Mouse (Mus musculus) G1E (cell line): ENCODE data around the gene Scn4b. TPM values are rescaled to one million over a fixed set of nuclear protein-coding genes. Genes with fewer than 3 reads are reported as not detected.

Source experiments
- ATAC-seq: 2 replicates; pipeline ENCODE4 v1.8.0; 2016; ENCODE audit warnings: mild to moderate bottlenecking; ENCODE audit not compliant: insufficient number of reproducible peaks, poor library complexity, low FRiP score, severe bottlenecking; ENCODE audit errors: extremely low read depth
- DNase-seq: peaks from one replicate; pipeline ENCODE4 v3.0.0; 2012; ENCODE audit warnings: low spot score
- H3K27me3 ChIP-seq: 2 replicates; pipeline ENCODE4 v1.6.1; 2012; ENCODE audit warnings: mild to moderate bottlenecking, low read length, inconsistent platforms; ENCODE audit not compliant: insufficient read depth
- H3K36me3 ChIP-seq: replicated peaks from 2 replicates; pipeline ENCODE3; 2012; ENCODE audit warnings: mild to moderate bottlenecking, inconsistent platforms
- H3K4me1 ChIP-seq: 2 replicates; pipeline ENCODE4 v1.6.1; 2012; ENCODE audit warnings: low read depth, low read length, inconsistent platforms, mixed read lengths; ENCODE audit not compliant: insufficient read depth
- H3K4me3 ChIP-seq: 2 replicates; pipeline ENCODE4 v1.5.1; 2012; ENCODE audit warnings: low read depth, mild to moderate bottlenecking, inconsistent platforms, low read length, moderate library complexity, mixed read lengths
- H3K9me3 ChIP-seq: replicated peaks from 2 replicates; pipeline ENCODE4 v1.6.1; 2012; ENCODE audit warnings: inconsistent platforms
- CTCF ChIP-seq: IDR thresholded peaks from 2 replicates; pipeline ENCODE4 v1.5.1; 2012; ENCODE audit warnings: low read depth, low read length, inconsistent platforms, mixed read lengths
- GATA1 ChIP-seq: IDR thresholded peaks from 2 replicates; pipeline ENCODE4 v1.6.1; 2012; ENCODE audit warnings: borderline replicate concordance, low read length, inconsistent platforms, mixed read lengths
- GATA2 ChIP-seq: IDR thresholded peaks from 2 replicates; pipeline ENCODE4 v1.6.1; 2012; ENCODE audit warnings: low read depth, low read length, inconsistent platforms, borderline replicate concordance
- POLR2AphosphoS5 ChIP-seq: IDR thresholded peaks from 2 replicates; pipeline ENCODE4 v1.6.1; 2012; ENCODE audit warnings: low read depth, low read length, inconsistent platforms; ENCODE audit not compliant: insufficient replicate concordance
- TAL1 ChIP-seq: conservative IDR thresholded peaks from 2 replicates; pipeline ENCODE4 v1.6.1; 2012; ENCODE audit warnings: low read depth, low read length, inconsistent platforms, mixed read lengths
- polyA plus RNA-seq: library from polyadenylated mRNA; stranded (reverse); fragments of >175 nt; gene quantifications from 2 replicates; pipeline ENCODE4 v1.2.3, GENCODE M21; 2012
- total RNA-seq, 2 experiments: library from RNA; stranded (forward) in 1 of 2; stranded (reverse) in 1 of 2; fragments of 200-1000 nt in 1 of 2; fragments of >200 nt in 1 of 2; fragmentation: Nextera tagmentation in 1 of 2; gene quantifications; 2 replicates each; pipeline ENCODE4 v1.2.3; 2014 to 2017

Gene Scn4b
- total and polyA plus RNA-seq, 3 experiments = 0.05 TPM; not detected in 2

GRCm38 (mm10) chr9:45122209-45122761, 15.9 kb upstream of the Scn4b start:
- H3K4me3 ChIP-seq = no peak overlapping the region
- no peaks in the 10 kb centered on the region for H3K9me3 ChIP-seq
- DNase-seq (no peak), ATAC-seq (no peak)
- H3K27me3 ChIP-seq = peaks cover 9% of the 10 kb centered on the region; the same call in 1 of the 2 replicates
- no peaks in the 10 kb centered on the region for H3K36me3 ChIP-seq
- no peak for TF ChIP-seq GATA1
- TF ChIP-seq CTCF = no peak
- no peak for TF ChIP-seq GATA2
- no peak for TF ChIP-seq TAL1
- TF ChIP-seq POLR2AphosphoS5 = no peak
- 0 out of 2 replicates have a peak, but pooled peaks cover 2% of the 10 kb centered on the region for H3K4me1 ChIP-seq

GRCm38 (mm10) chr9:45125211-45125610, 13.0 kb upstream of the Scn4b start:
- Histone ChIP-seq H3K27me3 (peaks cover 9% of the 10 kb centered on the region; the same call in 1 of the 2 replicates), H3K4me1 (0 out of 2 replicates have a peak, but pooled peaks cover 2% of the 10 kb centered on the region), H3K36me3 (no peaks in the 10 kb centered on the region), H3K4me3 (no peak overlapping the region), H3K9me3 (no peaks in the 10 kb centered on the region)
- no peak for TF ChIP-seq POLR2AphosphoS5
- TF ChIP-seq GATA2 = no peak
- TF ChIP-seq TAL1 = no peak
- no peak for TF ChIP-seq GATA1
- TF ChIP-seq CTCF = no peak
- DNase-seq = no peak
- no peak for ATAC-seq

DNA sequence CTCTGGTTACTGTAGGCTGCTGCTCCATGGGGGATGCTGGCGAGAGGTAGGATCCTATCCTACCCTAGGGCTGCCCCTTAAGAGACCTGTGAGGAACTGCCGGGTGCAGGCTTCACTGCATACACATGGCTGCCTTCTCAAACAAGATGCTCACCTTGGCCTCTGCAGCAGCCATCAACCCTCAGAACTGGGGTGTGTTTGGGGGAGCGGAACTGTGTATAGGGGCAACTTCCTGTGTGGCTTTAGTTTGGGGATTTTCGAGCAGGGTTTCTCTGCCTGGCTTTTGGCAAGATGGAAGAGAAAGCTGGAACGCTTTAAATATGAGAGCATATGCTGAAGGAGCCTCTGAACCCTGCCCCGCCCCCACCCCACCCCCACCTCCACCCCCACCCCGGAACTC, 11.3 kb upstream of the Scn4b start:
- Histone ChIP-seq H3K9me3 (no peaks in the 10 kb centered on the region), H3K27me3 (peaks cover 5% of the 10 kb centered on the region), H3K4me3 (no peak overlapping the region), H3K4me1 (0 out of 2 replicates have a peak, but pooled peaks cover under 1% of the 10 kb centered on the region), H3K36me3 (no peaks in the 10 kb centered on the region)
- ATAC-seq (no peak), DNase-seq (no peak)
- TF ChIP-seq TAL1 (no peak), GATA1 (no peak), CTCF (no peak), GATA2 (no peak), POLR2AphosphoS5 (no peak)

- Histone ChIP-seq H3K4me3 (no peak overlapping the region), H3K4me1 (no peaks in the 10 kb centered on the region), H3K27me3 (peaks cover 8% of the 10 kb centered on the region), H3K36me3 (no peaks in the 10 kb centered on the region), H3K9me3 (no peaks in the 10 kb centered on the region)
- TF ChIP-seq CTCF (no peak), GATA2 (no peak), POLR2AphosphoS5 (no peak), TAL1 (no peak), GATA1 (no peak)
- no peak for ATAC-seq
- no peak for DNase-seq
Measured at GRCm38 (mm10) chr9:45130119-45130518, 8.1 kb upstream of the Scn4b start.

GRCm38 (mm10) chr9:45133484-45134310, 4.5 kb upstream of the Scn4b start:
- H3K4me1 ChIP-seq = no peaks in the 10 kb centered on the region
- H3K4me3 ChIP-seq = no peak overlapping the region
- ATAC-seq (no peak), DNase-seq (no peak)
- no peaks in the 10 kb centered on the region for H3K36me3 ChIP-seq
- H3K27me3 ChIP-seq = peaks cover 16% of the 10 kb centered on the region
- H3K9me3 ChIP-seq = no peaks in the 10 kb centered on the region
- TF ChIP-seq TAL1 (no peak), GATA1 (no peak), POLR2AphosphoS5 (no peak), GATA2 (no peak), CTCF (no peak)
